Mouse (Mus musculus): ENCODE measurements around the gene Samt1. TPM values are rescaled to one million over a fixed set of nuclear protein-coding genes. Genes with fewer than 3 reads are reported as not detected.
"Not testable (repeated sequence)": the region's sequence is repeated elsewhere in the genome, so short reads cannot be mapped to it uniquely, and the experiment has no call there.

The Samt1 gene
- not detected for total RNA-seq (2021)

GRCm38 (mm10) chrX:154012540-154012939 is at the start of gene Samt1:
Samt1 (minus strand) TSS chrX:154012640.
- DNase-seq; intact Hi-C loops (cut with DNase I): not testable (repeated sequence)

- DNase-seq; intact Hi-C loops (cut with DNase I): not testable (repeated sequence)
Observed at GRCm38 (mm10) chrX:154054939-154055338, 42.5 kb upstream of the Samt1 start, which contains the start of gene Gm10057. Gm10057 (minus strand) TSS chrX:154055039.

- DNase-seq; intact Hi-C loops (cut with DNase I): not testable (repeated sequence)
Observed at GRCm38 (mm10) chrX:154033727-154034126, 21.3 kb upstream of the Samt1 start, which contains the start of gene 4921511M17Rik. 4921511M17Rik (minus strand) TSS chrX:154033827.

- intact Hi-C loops (cut with DNase I); DNase-seq: not testable (repeated sequence)
Observed at GRCm38 (mm10) chrX:153976914-153977313, 35.5 kb downstream of the Samt1 start.

- intact Hi-C loops (cut with DNase I); DNase-seq: not testable (repeated sequence)
Observed at GRCm38 (mm10) chrX:153976467-153976866, 36.0 kb downstream of the Samt1 start.

GRCm38 (mm10) chrX:153974450-153974849 is 38.0 kb downstream of the Samt1 start:
- intact Hi-C loops (cut with DNase I): no loop called here

GRCm38 (mm10) chrX:153952866-153953265 is 59.6 kb downstream of the Samt1 start:
- intact Hi-C loops (cut with DNase I); DNase-seq: not testable (repeated sequence)

More at GRCm38 (mm10) chrX:153974450-153974849, 38.0 kb downstream of the Samt1 start:
- DNase-seq: peak in 1 of 2 experiments; percentile 0

Other genes with a start within 250 kb of the Samt1 start
- gene Spin2c, start 180.4 kb downstream of the Samt1 start, total RNA-seq (2021): under 1 TPM; 0.53 to 0.72 TPM
- gene 4921511M17Rik, start 21.2 kb upstream of the Samt1 start, total RNA-seq (2021): not detected
- gene Gm10057, start 42.4 kb upstream of the Samt1 start, total RNA-seq (2021): not detected
- not detected for gene Gm15140, start 108.0 kb upstream of the Samt1 start, total RNA-seq (2021)